ENCODE assay signal across 27 mouse cellular contexts in the genomic region with DNA sequence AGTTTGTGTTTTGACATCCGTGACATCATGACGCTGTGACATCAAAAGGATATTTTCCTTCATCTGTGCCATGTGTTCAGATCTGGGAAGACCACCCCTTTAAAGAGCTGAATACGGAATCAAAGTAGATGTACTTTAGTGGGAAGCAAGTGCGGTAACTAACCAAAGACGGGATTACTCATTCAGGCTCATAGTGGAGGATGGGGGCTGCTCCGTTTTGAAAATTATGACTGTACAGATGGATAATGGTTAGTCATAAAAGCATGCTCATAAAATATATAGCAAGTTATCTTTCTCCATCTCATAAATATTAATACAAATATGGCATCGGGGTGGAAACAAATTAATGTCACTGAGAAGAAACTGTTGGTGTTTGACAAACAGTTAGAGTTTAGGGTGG.
A peak's percentile ranks its signal among the peaks of the same experiment; 100 is the strongest.
DNase-seq lines count a peak whose midpoint lies in the region; ATAC-seq and TF ChIP-seq lines count a peak whose summit lies in the region.
"Had no signal": no experiment of that assay in that cellular context is flagged by ENCODE, and none has a peak within 500 bp of the region (broad histone marks: within the 10 kb centered on the region; RNA-seq: fewer than 3 reads in every experiment).

No protein-coding gene starts in this region.

- WGBS in forebrain, embryonic 13.5 days, result 90% methylated on average over 7 of the region's 7 CpGs
- 93% methylated on average over 7 of the region's 7 CpGs for WGBS in forebrain, embryonic 11.5 days
- 65% methylated on average over 7 of the region's 7 CpGs for WGBS in forebrain, postnatal 0 days
- WGBS in forebrain, embryonic 12.5 days, result 87% methylated on average over 7 of the region's 7 CpGs

- no peak for TF ChIP-seq CTCF in forebrain, postnatal 0 days (IDR thresholded peaks at IDR 0.05; ENCODE audit: low read depth)
- TF ChIP-seq CTCF in layer of hippocampus, adult 2 months (conservative IDR thresholded peaks at IDR 0.05), result no peak
- TF ChIP-seq CTCF in left cerebral cortex, adult 2 months (IDR thresholded peaks at IDR 0.05), result no peak

- H3K4me1 ChIP-seq in forebrain, embryonic 13.5 days, result 0 out of 2 replicates have a peak, but pooled peaks cover 4% of the 10 kb centered on the region
- no peaks in the 10 kb centered on the region for H3K4me1 ChIP-seq in forebrain, embryonic 11.5 days (replicated peaks; ENCODE audit: control insufficient read depth, insufficient read depth, low read length)
- H3K4me1 ChIP-seq in forebrain, postnatal 0 days (ENCODE audit: insufficient read depth), result no peaks in the 10 kb centered on the region; the same call in 1 of the 2 replicates
- peaks cover 9% of the 10 kb centered on the region; the same call in 1 of the 2 replicates for H3K4me1 ChIP-seq in forebrain, embryonic 12.5 days
- H3K4me1 ChIP-seq: embryonic facial prominence, embryonic 15.5 days; heart, embryonic 10.5 days; heart, embryonic 13.5 days had no signal

- H3K36me3 ChIP-seq in forebrain, embryonic 13.5 days (ENCODE audit: poor library complexity, severe bottlenecking), result no peaks in the 10 kb centered on the region
- H3K36me3 ChIP-seq in forebrain, embryonic 11.5 days (ENCODE audit: control insufficient read depth, insufficient read depth, low read length), result no peaks in the 10 kb centered on the region
- H3K36me3 ChIP-seq in forebrain, postnatal 0 days (ENCODE audit: insufficient read depth), result no peaks in the 10 kb centered on the region
- H3K36me3 ChIP-seq in forebrain, embryonic 12.5 days (replicated peaks), result no peaks in the 10 kb centered on the region
- H3K36me3 ChIP-seq: embryonic facial prominence, embryonic 12.5 days; embryonic facial prominence, embryonic 15.5 days; heart, embryonic 10.5 days; heart, embryonic 13.5 days had no signal

- intact Hi-C loops in left cerebral cortex, adult 2 months (cut with DNase I), result no loop called here

- no peak overlapping the region for H3K27ac ChIP-seq in forebrain, embryonic 13.5 days
- H3K27ac ChIP-seq in forebrain, embryonic 11.5 days (ENCODE audit: low read depth, low read length), result no peak overlapping the region
- H3K27ac ChIP-seq in forebrain, postnatal 0 days (ENCODE audit: low read depth, low read length), result no peak overlapping the region
- H3K27ac ChIP-seq in forebrain, embryonic 12.5 days, result no peak overlapping the region
- no peak overlapping the region for H3K27ac ChIP-seq in layer of hippocampus, adult 2 months
- H3K27ac ChIP-seq in left cerebral cortex, adult 2 months, result no peak overlapping the region
- H3K27ac ChIP-seq: embryonic facial prominence, embryonic 12.5 days; embryonic facial prominence, embryonic 15.5 days; heart, adult 2 months; heart, embryonic 10.5 days; heart, embryonic 13.5 days; hindbrain, embryonic 14.5 days; hindbrain, postnatal 0 days had no signal

- H3K9ac ChIP-seq in forebrain, embryonic 13.5 days, result no peak overlapping the region
- no peak overlapping the region for H3K9ac ChIP-seq in forebrain, embryonic 11.5 days (ENCODE audit: low read length)
- H3K9ac ChIP-seq in forebrain, postnatal 0 days, result no peak overlapping the region
- no peak overlapping the region for H3K9ac ChIP-seq in forebrain, embryonic 12.5 days
- H3K9ac ChIP-seq: embryonic facial prominence, embryonic 12.5 days; embryonic facial prominence, embryonic 15.5 days; heart, embryonic 13.5 days; hindbrain, embryonic 14.5 days had no signal

- no peaks in the 10 kb centered on the region for H3K9me3 ChIP-seq in forebrain, embryonic 13.5 days (replicated peaks)
- H3K9me3 ChIP-seq in forebrain, embryonic 11.5 days (ENCODE audit: control insufficient read depth, low read length), result no peaks in the 10 kb centered on the region
- no peaks in the 10 kb centered on the region for H3K9me3 ChIP-seq in forebrain, postnatal 0 days (ENCODE audit: low read length)
- H3K9me3 ChIP-seq in forebrain, embryonic 12.5 days, result no peaks in the 10 kb centered on the region
- H3K9me3 ChIP-seq: embryonic facial prominence, embryonic 12.5 days; embryonic facial prominence, embryonic 15.5 days; heart, embryonic 10.5 days; heart, embryonic 13.5 days had no signal

- DNase-seq in forebrain, embryonic 11.5 days (ENCODE audit: low spot score), result no peak
- DNase-seq in forebrain, postnatal 0 days, result no peak
- peak; percentile 23 to 49 for DNase-seq in layer of hippocampus, adult 2 months (ENCODE audit: low spot score in 2 of 2)
- DNase-seq in layer of hippocampus, adult 11-12 months (ENCODE audit: low spot score), result no peak
- DNase-seq in brain, adult 2 months (ENCODE audit: low read depth, low spot score), result peak; percentile 24
- DNase-seq in left cerebral cortex, adult 2 months (ENCODE audit: extremely low spot score in 1 of 2, low spot score in 2 of 2), result no peak
- DNase-seq: adrenal gland, adult 8-10 months; adrenal gland, postnatal 25 days; cerebellum, adult 11 months; cerebellum, adult 2 months; cerebellum, adult 9-11 months; cerebellum, postnatal 25 days; gastrocnemius, postnatal 10 days; gastrocnemius, postnatal 36 days; heart, adult 2 months; heart, postnatal 14 days; heart, postnatal 4 days had no signal

- H3K4me2 ChIP-seq in forebrain, embryonic 13.5 days, result no peak overlapping the region
- no peak overlapping the region for H3K4me2 ChIP-seq in forebrain, embryonic 11.5 days (ENCODE audit: low read depth, low read length, severe bottlenecking)
- no peak overlapping the region for H3K4me2 ChIP-seq in forebrain, postnatal 0 days (ENCODE audit: low read depth)
- H3K4me2 ChIP-seq in forebrain, embryonic 12.5 days, result no peak overlapping the region
- H3K4me2 ChIP-seq: embryonic facial prominence, embryonic 12.5 days; embryonic facial prominence, embryonic 15.5 days; heart, embryonic 13.5 days; hindbrain, embryonic 14.5 days had no signal

- H3K4me3 ChIP-seq in forebrain, embryonic 13.5 days, result no peak overlapping the region
- H3K4me3 ChIP-seq in forebrain, embryonic 11.5 days (ENCODE audit: low read depth, low read length), result no peak overlapping the region
- no peak overlapping the region for H3K4me3 ChIP-seq in forebrain, postnatal 0 days (ENCODE audit: low read depth, low read length)
- H3K4me3 ChIP-seq in forebrain, embryonic 12.5 days (replicated peaks), result no peak overlapping the region
- no peak overlapping the region for H3K4me3 ChIP-seq in layer of hippocampus, adult 2 months
- H3K4me3 ChIP-seq in left cerebral cortex, adult 2 months, result no peak overlapping the region
- H3K4me3 ChIP-seq: embryonic facial prominence, embryonic 12.5 days; embryonic facial prominence, embryonic 15.5 days; heart, adult 2 months; heart, embryonic 10.5 days; heart, embryonic 13.5 days had no signal

- no peaks in the 10 kb centered on the region for H3K27me3 ChIP-seq in forebrain, embryonic 13.5 days
- no peaks in the 10 kb centered on the region for H3K27me3 ChIP-seq in forebrain, embryonic 11.5 days (ENCODE audit: control insufficient read depth, insufficient read depth, low read length)
- no peaks in the 10 kb centered on the region for H3K27me3 ChIP-seq in forebrain, postnatal 0 days (ENCODE audit: insufficient read depth, low read length)
- no peaks in the 10 kb centered on the region for H3K27me3 ChIP-seq in forebrain, embryonic 12.5 days
- H3K27me3 ChIP-seq: embryonic facial prominence, embryonic 12.5 days; embryonic facial prominence, embryonic 15.5 days; heart, embryonic 13.5 days had no signal

- peak; percentile 26; the same call in 1 of the 2 replicates for ATAC-seq in forebrain, embryonic 13.5 days
- ATAC-seq in forebrain, embryonic 11.5 days (replicated peaks; ENCODE audit: low FRiP score), result no peak
- ATAC-seq in forebrain, postnatal 0 days, result peak; percentile 58; the same call in 1 of the 2 replicates
- no peak for ATAC-seq in forebrain, embryonic 12.5 days (ENCODE audit: low FRiP score)
- ATAC-seq: activated CD4-positive, CD25-positive, alpha-beta regulatory T cell, adult 4 months; hindbrain, postnatal 0 days; inflammation-experienced regulatory T-cells, adult 6 months had no signal

Comparison
In these comparisons a context has a peak if more than half of its experiments do, and no peak if none do; other contexts are left out.
1. ATAC-seq: peak in forebrain, embryonic 13.5 days (single experiment) and forebrain, postnatal 0 days (single experiment); none in forebrain, embryonic 11.5 days (single experiment) and forebrain, embryonic 12.5 days (single experiment).
2. DNase-seq: peak in layer of hippocampus, adult 2 months (2 of 2) and brain, adult 2 months (single experiment); none in forebrain, embryonic 11.5 days (single experiment), forebrain, postnatal 0 days (single experiment), layer of hippocampus, adult 11-12 months (single experiment) and left cerebral cortex, adult 2 months (0 of 2).